Mouse (Mus musculus) neural tube, embryonic 13.5 days (tissue): ENCODE measurements around the gene Rtl4. TPM values are rescaled to one million over a fixed set of nuclear protein-coding genes. Genes with fewer than 3 reads are reported as not detected.

ENCODE experiments used
- ATAC-seq: fragments of 200-750 bp; cut with Nextera tagmentation; 2 replicates; pipeline ENCODE4 v1.8.0; 2017; ENCODE audit warnings: low read depth, mild to moderate bottlenecking, moderate TSS enrichment, moderate library complexity
- H3K27ac ChIP-seq: fragments of 300-500 bp; sonication (generic); replicated peaks from 2 replicates; pipeline ENCODE4 v1.5.1; 2015; ENCODE audit warnings: moderate library complexity, mild to moderate bottlenecking, inconsistent platforms
- H3K27me3 ChIP-seq: fragments of 300-500 bp; sonication (generic); 2 replicates; pipeline ENCODE4 v1.6.1; 2015; ENCODE audit warnings: mild to moderate bottlenecking, inconsistent platforms
- H3K36me3 ChIP-seq: fragments of 300-500 bp; sonication (generic); 2 replicates; pipeline ENCODE4 v1.6.1; 2015; ENCODE audit warnings: mild to moderate bottlenecking, inconsistent platforms
- H3K4me1 ChIP-seq: fragments of 300-500 bp; sonication (generic); replicated peaks from 2 replicates; pipeline ENCODE4 v1.6.1; 2015; ENCODE audit warnings: inconsistent platforms
- H3K4me2 ChIP-seq: fragments of 300-500 bp; sonication (generic); 2 replicates; pipeline ENCODE4 v1.6.1; 2015; ENCODE audit warnings: inconsistent platforms, mild to moderate bottlenecking, moderate library complexity
- H3K4me3 ChIP-seq: fragments of 300-500 bp; sonication (generic); 2 replicates; pipeline ENCODE4 v1.5.1; 2015; ENCODE audit warnings: mild to moderate bottlenecking, inconsistent platforms
- H3K9ac ChIP-seq: fragments of 300-500 bp; sonication (generic); 2 replicates; pipeline ENCODE4 v1.6.1; 2015; ENCODE audit warnings: moderate library complexity, mild to moderate bottlenecking, inconsistent platforms
- H3K9me3 ChIP-seq: fragments of 300-500 bp; sonication (generic); 2 replicates; pipeline ENCODE4 v1.6.1; 2016; ENCODE audit warnings: inconsistent platforms
- WGBS: fragments of 180-500 bp; shearing (Covaris S2); methylation state at CpG from one replicate; pipeline ENCODE4 v1.1.7; 2015; 5-methylcytosine and 5-hydroxymethylcytosine counted together
- microRNA counts: library from miRNA; unstranded; fragments of <30 nt; microRNA quantifications from one replicate; lab custom pipeline; 2016
- microRNA-seq: library from miRNA; unstranded; fragments of <30 nt; microRNA quantifications from one replicate; pipeline ENCODE4, GENCODE M21; 2016
- polyA plus RNA-seq: library from polyadenylated mRNA; unstranded; fragments of >200 nt; fragmentation: Nextera tagmentation; extraction: Ambion mirVana; gene quantifications from 2 replicates; pipeline ENCODE4 v1.2.1, GENCODE M21; 2015

Gene Rtl4
- polyA plus RNA-seq, 1 experiment from 2014 or later = 0.80 TPM

GRCm38 (mm10) chrX:145089802-145090201 lies 401.1 kb downstream of the Rtl4 start:
- Histone ChIP-seq H3K4me2 (no peak overlapping the region), H3K9ac (no peak overlapping the region), H3K27ac (no peak overlapping the region), H3K4me3 (no peak overlapping the region), H3K4me1 (no peaks in the 10 kb centered on the region), H3K9me3 (no peaks in the 10 kb centered on the region), H3K36me3 (no peaks in the 10 kb centered on the region), H3K27me3 (no peaks in the 10 kb centered on the region)
- ATAC-seq = no peak

DNA sequence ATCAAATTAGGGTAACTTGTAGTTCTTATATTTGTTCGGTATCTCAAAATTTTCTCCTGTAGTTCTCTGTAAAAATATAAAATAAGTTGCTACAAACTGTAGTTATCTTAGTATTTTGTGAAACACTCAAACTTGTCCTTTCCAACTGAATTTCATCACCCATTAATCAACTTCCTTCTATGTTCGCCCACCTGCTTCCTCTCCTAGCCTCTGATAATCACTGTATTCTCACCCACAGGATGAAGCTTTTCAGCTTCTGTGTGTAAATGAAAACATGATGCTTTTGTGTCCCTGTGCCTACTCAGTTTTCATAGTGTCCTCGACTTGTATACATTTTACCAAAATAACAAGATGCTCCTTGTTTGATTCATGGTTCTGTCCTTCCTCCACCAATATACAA lies 401.7 kb downstream of the Rtl4 start:
- ATAC-seq = no peak
- Histone ChIP-seq H3K9ac (no peak overlapping the region), H3K4me3 (no peak overlapping the region), H3K4me1 (no peaks in the 10 kb centered on the region), H3K27me3 (no peaks in the 10 kb centered on the region), H3K36me3 (no peaks in the 10 kb centered on the region), H3K9me3 (no peaks in the 10 kb centered on the region), H3K27ac (no peak overlapping the region), H3K4me2 (no peak overlapping the region)
- WGBS = 79% methylated on average over 3 of the region's 3 CpGs

GRCm38 (mm10) chrX:145090964-145091363 lies 402.3 kb downstream of the Rtl4 start:
- no peaks in the 10 kb centered on the region for H3K27me3 ChIP-seq
- H3K4me1 ChIP-seq = no peaks in the 10 kb centered on the region
- H3K4me2 ChIP-seq = no peak overlapping the region
- no peaks in the 10 kb centered on the region for H3K36me3 ChIP-seq
- no peak overlapping the region for H3K9ac ChIP-seq
- H3K27ac ChIP-seq = no peak overlapping the region
- 89% methylated on average over 2 of the region's 2 CpGs for WGBS
- no peak overlapping the region for H3K4me3 ChIP-seq
- no peaks in the 10 kb centered on the region for H3K9me3 ChIP-seq
- ATAC-seq = no peak

MicroRNAs encoded within 50 kb of the gene (microRNA counts, 519-probe panel; counts per million panel counts)
- not detected for microRNA mmu-miR-3472 (lab: Ali Mortazavi, UCI)

Small RNAs within 50 kb of the gene (microRNA-seq; reads per million reads assigned to microRNA genes)
- gene Mir3472 = not detected

Other genes starting within 250 kb of the Rtl4 start
- 0.06 TPM in 1 of 2 replicates, not detected in the other for gene Trpc5os, start 232.3 kb upstream of the Rtl4 start, polyA plus RNA-seq
- 1.6 and 1.9 TPM in 2 replicates for gene Trpc5, start 727 bp upstream of the Rtl4 start, polyA plus RNA-seq